Mouse (Mus musculus) layer of hippocampus, adult 2 months (tissue): ENCODE measurements at regions not wholly inside any gene's neighbourhood (a gene's known extent, or its start where the extent isn't known, plus 50 kb on each side); places are given as distances from the start of the nearest gene placed in this dataset.

Source experiments
- DNase-seq, 2 experiments: peaks; one replicate each; pipeline ENCODE4 v3.0.0; 2022; ENCODE audit warnings: low spot score in 2 of 2
- H3K27ac ChIP-seq: fragments of 200-600 bp; 2 replicates; pipeline ENCODE4 v1.8.1; 2022
- H3K4me3 ChIP-seq: fragments of 200-600 bp; 2 replicates; pipeline ENCODE4 v1.8.1; 2022; ENCODE audit warnings: mild to moderate bottlenecking
- CTCF ChIP-seq: fragments of 200-600 bp; conservative IDR thresholded peaks from 2 replicates; pipeline ENCODE4 v1.8.1; 2022; ENCODE audit warnings: antibody characterized with exemption, mild to moderate bottlenecking, moderate library complexity

DNA sequence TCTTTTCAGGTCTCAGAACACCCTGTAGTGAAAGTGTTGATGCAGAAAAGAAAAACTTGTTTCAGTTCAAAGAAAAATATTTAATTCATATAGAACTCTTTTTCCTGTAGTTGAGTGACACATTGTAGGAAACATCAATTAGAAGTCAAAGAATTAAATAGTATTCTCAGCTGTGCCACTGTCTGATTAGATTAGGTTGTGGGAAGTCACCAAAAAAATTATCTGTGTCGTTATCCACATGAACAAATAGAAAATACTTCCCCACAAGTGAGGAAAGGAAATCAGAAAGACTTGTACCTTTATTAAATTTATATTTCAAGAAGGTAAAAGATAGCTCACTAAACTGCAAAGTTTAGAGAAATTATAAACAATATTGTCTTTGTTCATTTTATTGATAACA, 71.4 kb upstream of the Edil3 start:
- no peak overlapping the region for H3K4me3 ChIP-seq
- TF ChIP-seq CTCF = no peak
- no peak for DNase-seq
- H3K27ac ChIP-seq = no peak overlapping the region
